Mouse (Mus musculus) heart, adult 9 months (tissue): ENCODE data around the gene Sh3rf3.

Experiments
- DNase-seq, 2 experiments: peaks; one replicate each; pipeline ENCODE4 v3.0.0; 2022; ENCODE audit warnings: low spot score in 2 of 2

Sh3rf3 gene

DNA sequence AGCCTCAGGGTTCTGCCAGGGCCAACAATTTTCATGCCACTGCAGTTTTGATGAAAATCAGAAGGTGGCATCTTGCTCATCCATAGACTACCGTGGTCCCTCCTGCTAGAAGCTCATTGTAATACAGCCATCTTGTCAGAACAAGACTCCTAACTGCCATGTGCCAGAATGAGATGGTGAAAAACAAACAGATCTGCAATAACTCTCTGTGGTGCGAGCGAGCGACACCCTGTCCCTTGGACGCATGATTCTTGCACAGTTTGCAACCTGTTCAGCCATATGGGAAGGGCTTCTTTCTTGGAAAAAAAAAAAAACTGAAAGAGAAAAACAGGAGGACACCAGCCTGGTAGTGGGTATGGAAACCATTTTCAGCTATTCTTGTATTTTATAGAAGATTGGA lies 291.5 kb downstream of the Sh3rf3 start:
- no peak for DNase-seq

- no peak for DNase-seq
These were observed 292.7 kb downstream of the Sh3rf3 start for GRCm38 (mm10) chr10:59105885-59106284.

DNA sequence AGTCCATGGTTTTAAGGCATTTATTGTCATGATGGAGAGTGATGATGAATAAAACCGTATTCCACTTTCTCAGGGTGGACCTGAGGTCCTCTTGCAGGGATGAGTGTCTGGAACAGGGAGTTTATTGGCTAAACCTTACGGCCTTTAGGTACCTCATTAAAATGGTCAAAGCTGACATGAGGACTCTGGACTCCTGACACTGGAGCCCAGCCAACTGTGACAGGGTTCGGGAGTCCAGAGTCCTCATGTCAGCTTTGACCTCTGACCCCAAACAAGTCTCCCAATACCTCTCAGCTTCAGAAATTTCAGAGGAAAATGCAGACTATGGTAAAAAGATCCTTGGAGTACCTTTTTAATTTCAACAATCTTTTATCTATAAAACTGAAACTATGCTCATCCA lies 293.5 kb downstream of the Sh3rf3 start:
- no peak for DNase-seq

DNA sequence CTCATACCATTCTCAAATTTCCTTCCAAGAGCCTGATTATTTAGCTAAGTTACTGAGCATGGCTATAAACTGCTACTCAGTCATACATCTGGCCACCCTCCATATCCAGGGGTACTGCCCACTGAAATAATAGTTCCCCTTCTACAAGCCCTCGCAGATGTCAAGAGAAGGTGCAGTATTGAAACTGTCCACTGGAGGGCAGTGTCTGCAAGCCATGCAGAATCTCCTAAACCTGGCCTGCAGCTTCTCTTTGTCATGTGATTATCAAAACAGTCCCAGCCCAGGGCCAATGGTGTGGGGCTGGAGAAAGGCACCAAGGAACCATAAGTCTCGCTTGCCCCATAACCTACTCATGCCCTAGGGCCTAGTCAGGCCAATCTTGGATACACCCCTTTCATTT lies 295.9 kb downstream of the Sh3rf3 start:
- DNase-seq, result peak; percentile 27 to 71

- no peak for DNase-seq
These were observed 297.2 kb downstream of the Sh3rf3 start for GRCm38 (mm10) chr10:59110386-59110785.

DNA sequence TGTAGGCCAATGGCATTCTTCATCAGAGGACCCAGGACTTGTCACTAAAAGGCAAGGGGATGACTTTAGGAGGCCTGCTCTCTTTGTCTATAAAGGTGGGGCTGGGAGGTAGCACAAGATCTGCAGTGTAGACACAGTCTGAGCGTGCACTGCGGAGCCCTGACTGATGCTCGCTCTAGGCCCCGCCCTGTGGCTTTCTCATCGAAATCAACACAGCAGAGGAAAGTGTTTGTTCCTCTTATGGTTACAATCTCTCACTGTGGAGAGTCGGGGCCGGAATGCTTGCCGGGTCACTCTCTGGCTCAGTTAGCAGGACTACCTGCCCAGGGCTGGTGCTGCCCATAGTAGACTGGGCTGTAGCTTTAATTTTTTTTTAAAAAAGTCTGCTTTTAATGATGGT lies 299.6 kb downstream of the Sh3rf3 start:
- no peak for DNase-seq

DNA sequence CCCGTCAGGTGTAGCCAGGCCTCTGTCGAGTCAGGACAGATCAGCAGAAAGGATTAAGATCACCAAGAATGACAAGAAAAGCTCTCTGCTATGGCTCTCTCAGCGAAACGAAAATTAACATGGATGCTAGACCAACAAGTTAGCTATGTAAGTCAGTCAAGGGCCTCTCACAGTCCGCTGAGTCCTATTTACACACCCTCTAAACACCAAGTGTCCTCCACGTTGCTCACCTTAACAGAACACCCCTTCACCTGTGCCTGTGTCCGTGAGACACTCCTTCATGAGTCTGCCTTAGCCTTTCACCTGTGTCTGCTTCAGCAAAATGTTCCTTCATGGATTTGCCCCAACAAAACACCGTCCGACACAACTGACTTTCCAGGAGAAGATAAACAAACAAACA lies 300.2 kb downstream of the Sh3rf3 start:
- DNase-seq, result no peak

GRCm38 (mm10) chr10:59114535-59115291 lies 301.6 kb downstream of the Sh3rf3 start:
- DNase-seq, result peak; percentile 47 to 74

DNA sequence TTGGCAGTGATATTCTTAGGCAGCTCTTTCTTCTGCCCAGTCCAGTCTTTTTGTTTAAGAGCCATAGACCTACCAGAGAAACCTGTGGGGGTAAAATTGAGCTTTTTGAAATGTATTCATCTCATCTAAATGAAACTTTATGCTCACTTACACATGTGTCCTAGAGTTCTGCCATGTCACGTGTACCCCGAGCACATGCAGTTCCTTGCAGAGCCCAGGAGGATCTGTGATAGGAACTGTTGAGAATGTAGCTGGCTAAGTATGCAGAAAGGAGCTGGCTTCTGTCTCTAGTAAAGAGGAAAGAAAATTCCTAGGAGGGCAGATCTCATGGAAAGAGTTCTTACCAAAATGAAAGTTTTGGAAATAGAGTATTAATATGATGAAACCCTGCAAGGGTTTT lies 302.5 kb downstream of the Sh3rf3 start:
- DNase-seq, result peak; percentile 27 to 30

DNA sequence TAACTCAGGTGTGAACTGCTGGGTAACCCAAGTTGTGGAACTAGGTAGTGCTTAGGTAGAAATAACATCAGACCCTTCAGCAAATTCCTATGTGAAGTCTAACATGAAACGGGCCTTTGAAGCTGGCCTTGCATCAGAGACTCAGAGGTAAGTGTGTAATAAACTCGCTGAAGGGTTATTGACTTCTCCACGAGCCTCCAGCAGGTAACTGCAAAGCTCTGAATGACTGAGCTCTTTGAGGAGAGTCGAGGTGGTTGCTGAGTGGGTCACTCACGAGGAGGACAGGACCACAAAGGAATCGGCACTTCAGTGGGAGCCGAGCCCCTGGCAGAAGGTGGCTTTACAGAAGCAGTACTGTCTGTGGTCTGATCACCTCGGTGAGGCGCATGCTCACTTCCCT lies 303.2 kb downstream of the Sh3rf3 start:
- no peak for DNase-seq

DNA sequence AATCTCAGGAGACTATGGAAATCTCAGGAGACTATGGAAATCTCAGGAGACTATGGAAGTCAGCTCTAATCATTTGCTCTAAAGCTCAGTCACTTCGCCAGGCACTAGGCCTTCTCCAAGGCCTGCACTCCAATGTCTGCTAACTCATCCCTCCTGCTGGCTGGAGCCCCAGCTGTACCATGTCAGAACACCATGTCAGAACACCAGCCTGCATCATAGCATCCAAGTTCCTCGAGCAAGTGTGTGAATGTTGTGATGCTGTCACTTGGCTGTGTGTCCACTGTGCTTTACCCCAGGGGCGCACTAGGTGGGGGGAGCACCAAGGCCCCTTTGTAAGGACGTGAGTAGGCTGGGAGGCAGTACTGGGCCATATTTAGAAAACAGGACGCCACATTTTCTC lies 304.4 kb downstream of the Sh3rf3 start:
- DNase-seq, result no peak

DNA sequence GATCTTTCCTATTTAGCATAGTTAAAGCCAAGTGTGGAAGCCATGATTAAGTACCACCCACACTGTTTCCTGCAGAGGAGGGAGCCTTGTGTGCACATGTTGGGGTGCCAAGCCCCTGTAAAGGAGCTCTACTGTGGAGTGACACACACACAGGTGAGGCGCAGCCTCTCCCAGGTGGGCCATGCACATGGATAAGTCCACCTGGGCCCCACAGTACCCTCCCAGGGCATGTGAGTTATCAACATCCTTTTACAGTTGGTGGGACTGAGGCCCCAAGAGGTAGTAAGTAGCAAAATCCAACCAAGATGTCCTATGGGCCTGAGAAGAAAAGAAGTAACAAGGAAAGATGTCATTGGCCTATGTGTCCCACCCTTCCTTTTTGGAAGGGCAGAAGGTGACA lies 305.8 kb downstream of the Sh3rf3 start:
- no peak for DNase-seq

GRCm38 (mm10) chr10:59119811-59120210 lies 306.7 kb downstream of the Sh3rf3 start:
- no peak for DNase-seq

GRCm38 (mm10) chr10:59125497-59125896 lies 312.3 kb downstream of the Sh3rf3 start:
- no peak for DNase-seq

GRCm38 (mm10) chr10:59127637-59128036 lies 314.5 kb downstream of the Sh3rf3 start:
- no peak for DNase-seq

GRCm38 (mm10) chr10:59131926-59132628 lies 318.9 kb downstream of the Sh3rf3 start:
- DNase-seq, result no peak

GRCm38 (mm10) chr10:59133478-59134009 lies 320.4 kb downstream of the Sh3rf3 start:
- DNase-seq, result no peak

DNA sequence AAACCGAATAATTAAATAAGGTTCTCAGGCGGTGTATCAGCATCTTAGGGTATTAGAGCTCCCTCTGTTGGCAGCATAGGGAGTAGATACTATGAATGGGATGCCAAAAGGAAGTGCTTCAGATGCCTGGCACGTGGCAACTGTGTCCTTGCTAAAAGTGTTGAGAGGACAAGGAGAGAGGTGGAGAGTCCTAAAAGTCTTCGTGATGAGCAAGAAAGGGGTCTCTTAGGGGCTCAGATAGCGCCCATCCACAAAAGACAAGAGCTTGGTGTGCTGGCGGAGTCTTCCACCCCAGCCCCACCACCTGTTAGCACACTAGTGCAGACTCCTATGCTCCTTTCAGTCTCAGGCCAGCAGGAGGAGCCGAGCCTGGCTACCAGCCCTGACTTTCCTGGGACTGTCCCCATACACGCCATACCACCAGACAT lies 336.8 kb downstream of the Sh3rf3 start:
- peak; percentile 12 to 39 for DNase-seq

DNA sequence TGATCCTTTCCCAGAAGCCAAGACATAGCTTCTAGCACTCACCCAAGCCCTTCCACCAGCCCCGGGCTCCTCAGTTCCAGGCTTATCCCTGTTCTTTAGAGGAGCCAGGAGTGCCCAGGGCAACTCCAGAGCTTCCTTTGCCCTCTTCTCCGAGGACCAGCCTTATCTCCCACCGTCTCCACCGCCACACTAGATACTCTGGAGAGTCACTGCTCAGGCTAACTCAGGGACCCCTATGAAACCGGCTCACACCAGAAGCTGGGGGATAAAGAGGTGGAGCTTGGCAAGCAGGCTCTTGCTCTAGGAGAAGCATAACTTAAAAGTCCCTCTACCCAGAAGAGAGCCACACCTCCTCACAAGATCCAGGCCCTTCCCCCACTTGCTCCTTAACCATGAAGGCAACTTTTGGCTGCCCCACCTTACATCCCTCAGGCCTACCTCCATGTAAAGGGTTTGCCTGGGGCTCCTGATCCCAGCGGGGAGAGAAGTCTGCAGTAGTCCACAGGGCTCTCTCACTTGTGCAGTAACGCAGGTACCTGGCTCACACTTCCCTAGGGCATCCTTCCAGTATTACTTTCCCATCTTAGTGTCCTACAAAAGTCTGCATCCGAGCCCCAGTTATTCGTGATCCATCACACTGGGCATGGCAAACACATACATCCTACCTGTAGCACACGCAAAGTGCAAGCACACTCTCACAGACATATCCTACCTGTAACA lies 337.9 kb downstream of the Sh3rf3 start:
- DNase-seq, result no peak

DNA sequence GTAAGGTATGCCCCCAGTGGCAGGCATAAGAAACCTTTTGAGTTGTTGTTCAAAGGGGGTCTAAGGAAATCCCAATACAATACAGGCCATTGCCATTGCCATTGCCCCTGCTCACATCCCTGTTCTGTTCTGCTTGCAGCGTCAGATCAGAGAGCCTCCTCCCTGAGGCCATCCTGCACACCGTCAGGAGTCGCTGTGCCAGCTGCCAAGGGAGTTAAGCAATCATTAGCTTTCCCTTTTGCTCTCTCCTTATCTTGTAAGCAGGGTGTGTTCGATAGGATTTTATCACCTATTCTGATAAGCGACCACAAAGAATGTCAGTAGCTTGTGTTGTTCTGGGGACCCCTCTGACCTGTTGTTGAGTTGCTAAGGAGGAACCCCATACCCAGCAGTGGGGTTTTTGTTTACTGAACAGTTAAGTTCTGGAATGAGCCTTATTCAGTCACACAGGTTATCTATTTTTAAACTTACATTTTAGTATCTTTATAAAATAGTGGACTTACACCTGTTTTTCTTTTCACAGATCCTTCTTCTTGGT lies 339.5 kb downstream of the Sh3rf3 start:
- DNase-seq, result no peak

DNA sequence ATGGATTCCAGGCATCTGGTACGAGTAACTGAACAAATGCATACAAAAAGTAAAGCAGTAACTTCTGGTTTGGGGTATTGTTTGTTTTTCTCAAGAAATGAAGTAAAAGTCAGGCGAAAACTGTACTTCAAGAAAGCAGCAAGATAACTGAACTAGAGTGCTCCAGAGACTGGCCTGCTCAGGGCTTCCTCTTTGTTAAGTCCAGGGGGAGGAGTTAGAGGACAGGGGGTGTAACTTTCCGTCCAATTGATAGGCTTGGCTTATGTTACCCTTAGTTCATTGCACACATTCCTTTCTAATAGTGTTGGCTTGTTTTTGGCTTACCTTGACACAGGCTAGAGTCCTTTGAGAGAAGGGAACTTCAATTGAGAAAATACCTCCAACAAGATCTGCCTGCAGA lies 345.5 kb downstream of the Sh3rf3 start:
- DNase-seq, result no peak
